Mouse (Mus musculus) heart, postnatal 14 days (tissue): ENCODE measurements around the gene Tmem161a. TPM values are rescaled to one million over a fixed set of nuclear protein-coding genes. Genes with fewer than 3 reads are reported as not detected.

ENCODE experiments used
- DNase-seq, 2 experiments: peaks; one replicate each; pipeline ENCODE4 v3.0.0; 2021 to 2022
- intact Hi-C: fragments of 180-260 bp; cut with DNase I; formaldehyde crosslinking; loops from one replicate; pipeline ENCODE4 v1.15.1; 2025
- total RNA-seq, 2 experiments: library from RNA; stranded (reverse); gene quantifications; 2 replicates each; pipeline ENCODE4 v1.2.3; 2021

Tmem161a gene
- total RNA-seq, 2 experiments from 2014 or later, result 91.7 to 99.4 TPM

GRCm38 (mm10) chr8:70158069-70158853 is 13.9 kb upstream of the Tmem161a start:
- peak; percentile 77 to 83 for DNase-seq
- intact Hi-C loops, result no loop called here

GRCm38 (mm10) chr8:70159211-70159610 is 12.9 kb upstream of the Tmem161a start:
- DNase-seq, result no peak
- intact Hi-C loops, result no loop called here

- DNase-seq, result no peak
- intact Hi-C loops, result no loop called here
Measured at GRCm38 (mm10) chr8:70160015-70160414, 12.1 kb upstream of the Tmem161a start.

- intact Hi-C loops, result no loop called here
- no peak for DNase-seq
Measured at GRCm38 (mm10) chr8:70163316-70163715, 8.8 kb upstream of the Tmem161a start.

GRCm38 (mm10) chr8:70166504-70167110 is 5.5 kb upstream of the Tmem161a start:
- DNase-seq, result peak; percentile 80 to 86
- intact Hi-C loops, result loop anchor here (1.0 to 5.0 kb wide), 4 partner anchors 62 to 293 kb away; no protein-coding TSS in a partner anchor

GRCm38 (mm10) chr8:70170116-70170515 is 2.0 kb upstream of the Tmem161a start:
- no peak for DNase-seq
- intact Hi-C loops, result loop anchor here (2.0 kb wide), 1 partner anchor 31 kb away; the partner anchor contains the start of genes Borcs8, Mef2b and Rfxank

- intact Hi-C loops, result loop anchor here (2.0 kb wide), 1 partner anchor 32 kb away; the partner anchor contains the start of genes Borcs8, Mef2b and Rfxank
- DNase-seq, result no peak
Measured at GRCm38 (mm10) chr8:70170748-70171147, 1.4 kb upstream of the Tmem161a start.

GRCm38 (mm10) chr8:70171240-70171639 is 916 bp upstream of the Tmem161a start:
- intact Hi-C loops, result loop anchor here (2.0 kb wide), 1 partner anchor 32 kb away; the partner anchor contains the start of genes Borcs8, Mef2b and Rfxank
- no peak for DNase-seq

GRCm38 (mm10) chr8:70173320-70173719 is 1.2 kb downstream of the Tmem161a start:
- intact Hi-C loops, result no loop called here
- no peak for DNase-seq

GRCm38 (mm10) chr8:70174079-70174478 is 1.9 kb downstream of the Tmem161a start:
- peak in 1 of 2 experiments; percentile 23 for DNase-seq
- intact Hi-C loops, result no loop called here

- intact Hi-C loops, result no loop called here
- DNase-seq, result no peak
Measured at GRCm38 (mm10) chr8:70178231-70178630, 6.1 kb downstream of the Tmem161a start.

- intact Hi-C loops, result no loop called here
- no peak for DNase-seq
Measured at GRCm38 (mm10) chr8:70179082-70179481, 6.9 kb downstream of the Tmem161a start.

GRCm38 (mm10) chr8:70181212-70181902 is 9.2 kb downstream of the Tmem161a start:
- no peak for DNase-seq
- intact Hi-C loops, result no loop called here

- peak in 1 of 2 experiments; percentile 21 for DNase-seq
- intact Hi-C loops, result no loop called here
Measured at GRCm38 (mm10) chr8:70181903-70182252, 9.7 kb downstream of the Tmem161a start.

- intact Hi-C loops, result no loop called here
- no peak for DNase-seq
Measured at GRCm38 (mm10) chr8:70183194-70183593, 11.0 kb downstream of the Tmem161a start.

- intact Hi-C loops, result no loop called here
- DNase-seq, result no peak
Measured at GRCm38 (mm10) chr8:70188707-70189106, 16.6 kb downstream of the Tmem161a start.

- intact Hi-C loops, result no loop called here
- no peak for DNase-seq
Measured at GRCm38 (mm10) chr8:70193238-70193637, 21.1 kb downstream of the Tmem161a start.

GRCm38 (mm10) chr8:70194191-70194590 is 22.0 kb downstream of the Tmem161a start:
- no peak for DNase-seq
- intact Hi-C loops, result no loop called here

GRCm38 (mm10) chr8:70195762-70196161 is 23.6 kb downstream of the Tmem161a start:
- DNase-seq, result no peak
- intact Hi-C loops, result no loop called here

- DNase-seq, result no peak
- intact Hi-C loops, result no loop called here
Measured at GRCm38 (mm10) chr8:70197603-70198002, 25.4 kb downstream of the Tmem161a start.

GRCm38 (mm10) chr8:70200098-70200681 is 28.0 kb downstream of the Tmem161a start:
- intact Hi-C loops, result loop anchor here (1.0 kb wide), 1 partner anchor 23 kb away; no protein-coding TSS in a partner anchor
- peak in 1 of 2 experiments; percentile 31 for DNase-seq
